Mouse (Mus musculus) NIH3T3 (cell line): Measurements from ENCODE around the gene Wdfy3.

Source experiments
- DNase-seq: peaks from one replicate; pipeline ENCODE4 v3.0.0-alpha.2; 2012; ENCODE audit warnings: low read depth

Gene Wdfy3

GRCm38 (mm10) chr5:102055130-102055641 is 14.5 kb downstream of the Wdfy3 start:
- DNase-seq: no peak

GRCm38 (mm10) chr5:102054511-102055093 is 15.1 kb downstream of the Wdfy3 start:
- no peak for DNase-seq

GRCm38 (mm10) chr5:102052906-102053305 is 16.8 kb downstream of the Wdfy3 start:
- DNase-seq: no peak

- DNase-seq: no peak
These were observed 17.3 kb downstream of the Wdfy3 start for GRCm38 (mm10) chr5:102052465-102052864.

- DNase-seq: no peak
These were observed 19.0 kb downstream of the Wdfy3 start for GRCm38 (mm10) chr5:102050677-102051076.

- no peak for DNase-seq
These were observed 21.3 kb downstream of the Wdfy3 start for GRCm38 (mm10) chr5:102048416-102048815.

- DNase-seq: no peak
These were observed 23.1 kb downstream of the Wdfy3 start for GRCm38 (mm10) chr5:102046617-102047116.

- DNase-seq: peak; percentile 47
These were observed 23.8 kb downstream of the Wdfy3 start for GRCm38 (mm10) chr5:102045636-102046616.

GRCm38 (mm10) chr5:102045177-102045576 is 24.5 kb downstream of the Wdfy3 start:
- no peak for DNase-seq

GRCm38 (mm10) chr5:102033281-102033680 is 36.4 kb downstream of the Wdfy3 start:
- DNase-seq: no peak

- no peak for DNase-seq
These were observed 37.0 kb downstream of the Wdfy3 start for GRCm38 (mm10) chr5:102032594-102033240.

- no peak for DNase-seq
These were observed 37.5 kb downstream of the Wdfy3 start for GRCm38 (mm10) chr5:102032191-102032590.

GRCm38 (mm10) chr5:102023376-102023775 is 46.3 kb downstream of the Wdfy3 start:
- no peak for DNase-seq

GRCm38 (mm10) chr5:102022018-102022898 is 47.5 kb downstream of the Wdfy3 start:
- DNase-seq: no peak

- DNase-seq: no peak
These were observed 55.5 kb downstream of the Wdfy3 start for GRCm38 (mm10) chr5:102014235-102014634.

GRCm38 (mm10) chr5:102013781-102014180 is 55.9 kb downstream of the Wdfy3 start:
- DNase-seq: no peak

- no peak for DNase-seq
These were observed 58.8 kb downstream of the Wdfy3 start for GRCm38 (mm10) chr5:102010961-102011360.

- DNase-seq: no peak
These were observed 60.1 kb downstream of the Wdfy3 start for GRCm38 (mm10) chr5:102009606-102010005.

- no peak for DNase-seq
These were observed 61.0 kb downstream of the Wdfy3 start for GRCm38 (mm10) chr5:102008712-102009111.

GRCm38 (mm10) chr5:102006218-102006941 is 63.3 kb downstream of the Wdfy3 start:
- no peak for DNase-seq

- no peak for DNase-seq
These were observed 66.3 kb downstream of the Wdfy3 start for GRCm38 (mm10) chr5:102003371-102003770.
